Mouse (Mus musculus) gastrocnemius, adult 8-10 months (tissue): ENCODE data around the gene Itga4. TPM values are rescaled to one million over a fixed set of nuclear protein-coding genes. Genes with fewer than 3 reads are reported as not detected.

Experiments
- DNase-seq, 2 experiments: peaks; one replicate each; pipeline ENCODE4 v3.0.0; 2022; ENCODE audit warnings: low spot score in 2 of 2
- total RNA-seq, 4 experiments: library from RNA; stranded (reverse); gene quantifications; 2 replicates each; pipeline ENCODE4 v1.2.4; 2022

Gene Itga4
- total RNA-seq = 1 to 10 TPM; 4.6 to 7.2 (median 5.8) TPM

GRCm38 (mm10) chr2:79255192-79256000, at the start of gene Itga4:
Gene Itga4, plus strand, starts transcription at chr2:79255426.
- DNase-seq = peak; percentile 26 to 40

GRCm38 (mm10) chr2:79206191-79206755, 49.0 kb upstream of the Itga4 start:
- DNase-seq = no peak

GRCm38 (mm10) chr2:79214982-79215381, 40.2 kb upstream of the Itga4 start:
- DNase-seq = no peak

GRCm38 (mm10) chr2:79215479-79215878, 39.7 kb upstream of the Itga4 start:
- no peak for DNase-seq

GRCm38 (mm10) chr2:79224714-79225426, 30.4 kb upstream of the Itga4 start:
- DNase-seq = no peak

GRCm38 (mm10) chr2:79227805-79228241, 27.4 kb upstream of the Itga4 start:
- no peak for DNase-seq

GRCm38 (mm10) chr2:79231056-79231949, 23.9 kb upstream of the Itga4 start:
- DNase-seq = no peak

- no peak for DNase-seq
Measured at GRCm38 (mm10) chr2:79235767-79236487, 19.3 kb upstream of the Itga4 start.

- no peak for DNase-seq
Measured at GRCm38 (mm10) chr2:79237216-79237615, 18.0 kb upstream of the Itga4 start.

- no peak for DNase-seq
Measured at GRCm38 (mm10) chr2:79244276-79244675, 10.9 kb upstream of the Itga4 start.

- no peak for DNase-seq
Measured at GRCm38 (mm10) chr2:79244743-79245142, 10.5 kb upstream of the Itga4 start.

- DNase-seq = no peak
Measured at GRCm38 (mm10) chr2:79248283-79248682, 6.9 kb upstream of the Itga4 start.

GRCm38 (mm10) chr2:79250510-79250909, 4.7 kb upstream of the Itga4 start:
- DNase-seq = no peak

- no peak for DNase-seq
Measured at GRCm38 (mm10) chr2:79253754-79254197, 1.4 kb upstream of the Itga4 start.

- DNase-seq = no peak
Measured at GRCm38 (mm10) chr2:79254588-79255191, 536 bp upstream of the Itga4 start.

GRCm38 (mm10) chr2:79256001-79256339, 744 bp downstream of the Itga4 start:
- no peak for DNase-seq

- DNase-seq = no peak
Measured at GRCm38 (mm10) chr2:79256376-79256775, 1.1 kb downstream of the Itga4 start.

GRCm38 (mm10) chr2:79256880-79257279, 1.7 kb downstream of the Itga4 start:
- DNase-seq = no peak

- no peak for DNase-seq
Measured at GRCm38 (mm10) chr2:79257411-79257810, 2.2 kb downstream of the Itga4 start.

- DNase-seq = no peak
Measured at GRCm38 (mm10) chr2:79259326-79259725, 4.1 kb downstream of the Itga4 start.
